ENCODE assay signal across 9 mouse cellular contexts in genomic region chr10:69044171-69044651, GRCm38 (mm10).
DNase-seq lines count a peak whose midpoint lies in the region; ATAC-seq lines count a peak whose summit lies in the region.
"Had no signal": no experiment of that assay in that cellular context is flagged by ENCODE, and none has a peak within 500 bp of the region (broad histone marks: within the 10 kb centered on the region; RNA-seq: fewer than 3 reads in every experiment).

No protein-coding gene starts in this region.

- peak; percentile 49 for DNase-seq in neural tube, embryonic 10.5 days (ENCODE audit: extremely low spot score, low spot score)
- peak; percentile 51 to 57 for DNase-seq in kidney, postnatal 36 days
- no peak for DNase-seq in ovary, postnatal 14 days (ENCODE audit: low spot score)
- DNase-seq in ovary, postnatal 36 days (ENCODE audit: low spot score) = no peak
- no peak for DNase-seq in frontal cortex, postnatal 10 days (ENCODE audit: low spot score in 2 of 2)
- no peak for DNase-seq in layer of hippocampus, postnatal 25 days (ENCODE audit: extremely low spot score in 1 of 2, low spot score in 1 of 2)

- WGBS in neural tube, embryonic 15.5 days = 22% methylated on average over 12 of the region's 12 CpGs
- 32% methylated on average over 12 of the region's 12 CpGs for WGBS in forebrain, embryonic 16.5 days

- ATAC-seq in neural tube, embryonic 15.5 days (ENCODE audit: low FRiP score) = no peak
- peak; percentile 73 for ATAC-seq in forebrain, embryonic 16.5 days

- H3K27me3 ChIP-seq in neural tube, embryonic 15.5 days (replicated peaks) = no peaks in the 10 kb centered on the region
- no peaks in the 10 kb centered on the region for H3K27me3 ChIP-seq in forebrain, embryonic 16.5 days (replicated peaks; ENCODE audit: control insufficient read depth, insufficient read depth, low read length)

- no peak overlapping the region for H3K4me3 ChIP-seq in neural tube, embryonic 15.5 days (replicated peaks)
- H3K4me3 ChIP-seq in forebrain, embryonic 16.5 days (replicated peaks; ENCODE audit: low read length) = no peak overlapping the region

- H3K9me3 ChIP-seq in neural tube, embryonic 15.5 days (replicated peaks) = no peaks in the 10 kb centered on the region
- no peaks in the 10 kb centered on the region for H3K9me3 ChIP-seq in forebrain, embryonic 16.5 days (ENCODE audit: control insufficient read depth, low read length)

- no peak overlapping the region for H3K4me2 ChIP-seq in neural tube, embryonic 15.5 days
- peak overlapping the region; percentile 36 for H3K4me2 ChIP-seq in forebrain, embryonic 16.5 days (ENCODE audit: low read length)

- no peak overlapping the region for H3K27ac ChIP-seq in neural tube, embryonic 15.5 days (replicated peaks)
- peak overlapping the region; percentile 76 for H3K27ac ChIP-seq in forebrain, embryonic 16.5 days (ENCODE audit: low read length)
- H3K27ac ChIP-seq: liver, embryonic 14.5 days had no signal

- H3K4me1 ChIP-seq in neural tube, embryonic 15.5 days = peaks cover 30% of the 10 kb centered on the region
- H3K4me1 ChIP-seq in forebrain, embryonic 16.5 days (replicated peaks; ENCODE audit: control insufficient read depth, insufficient read depth, low read length) = peaks cover 30% of the 10 kb centered on the region

- no peaks in the 10 kb centered on the region for H3K36me3 ChIP-seq in neural tube, embryonic 15.5 days
- no peaks in the 10 kb centered on the region for H3K36me3 ChIP-seq in forebrain, embryonic 16.5 days (ENCODE audit: control insufficient read depth, insufficient read depth)

- no peak overlapping the region for H3K9ac ChIP-seq in neural tube, embryonic 15.5 days (replicated peaks)
- H3K9ac ChIP-seq in forebrain, embryonic 16.5 days (replicated peaks; ENCODE audit: low read depth, low read length) = no peak overlapping the region
- H3K9ac ChIP-seq: liver, embryonic 14.5 days had no signal

Comparison
In these comparisons a context has a peak if more than half of its experiments do, and no peak if none do; other contexts are left out.
1. DNase-seq: peak in neural tube, embryonic 10.5 days (single experiment) and kidney, postnatal 36 days (2 of 2); none in ovary, postnatal 14 days (single experiment), ovary, postnatal 36 days (single experiment), frontal cortex, postnatal 10 days (0 of 2) and layer of hippocampus, postnatal 25 days (0 of 2).